ENCODE assay signal across 9 mouse cellular contexts in genomic region chr1:62951067-62951809, GRCm38 (mm10).
DNase-seq lines count a peak whose midpoint lies in the region; ATAC-seq and TF ChIP-seq lines count a peak whose summit lies in the region.
"Had no signal": no experiment of that assay in that cellular context is flagged by ENCODE, and none has a peak within 500 bp of the region (broad histone marks: within the 10 kb centered on the region; RNA-seq: fewer than 3 reads in every experiment).

No protein-coding gene starts in this region.

- no peaks in the 10 kb centered on the region for H3K36me3 ChIP-seq in intestine, embryonic 14.5 days (ENCODE audit: control insufficient read depth, insufficient read depth, low read length)
- H3K36me3 ChIP-seq in intestine, postnatal 0 days (ENCODE audit: control insufficient read depth, insufficient read depth) = no peaks in the 10 kb centered on the region
- H3K36me3 ChIP-seq: embryonic facial prominence, embryonic 13.5 days had no signal

- no peak overlapping the region for H3K4me3 ChIP-seq in intestine, embryonic 14.5 days (ENCODE audit: low read depth, low read length)
- no peak overlapping the region for H3K4me3 ChIP-seq in intestine, postnatal 0 days (ENCODE audit: low read depth, low read length)
- H3K4me3 ChIP-seq: embryonic facial prominence, embryonic 13.5 days had no signal

- 43% methylated on average over 7 of the region's 7 CpGs for WGBS in intestine, embryonic 14.5 days
- WGBS in intestine, postnatal 0 days = 53% methylated on average over 7 of the region's 7 CpGs

- no peak for TF ChIP-seq POLR2A in brain, embryonic 14.5 days (IDR thresholded peaks at IDR 0.05; ENCODE audit: borderline replicate concordance, extremely low read depth, insufficient read depth, insufficient read length, poor library complexity, severe bottlenecking)

- no peak overlapping the region for H3K4me2 ChIP-seq in intestine, embryonic 14.5 days (ENCODE audit: low read length)
- H3K4me2 ChIP-seq in intestine, postnatal 0 days (replicated peaks; ENCODE audit: low read depth) = no peak overlapping the region
- H3K4me2 ChIP-seq: embryonic facial prominence, embryonic 13.5 days had no signal

- H3K4me1 ChIP-seq in intestine, embryonic 14.5 days (replicated peaks; ENCODE audit: control insufficient read depth, insufficient read depth, low read length) = peaks cover 6% of the 10 kb centered on the region; the same call in 1 of the 2 replicates
- H3K4me1 ChIP-seq in intestine, postnatal 0 days (replicated peaks; ENCODE audit: control insufficient read depth, insufficient read depth, low read length) = no peaks in the 10 kb centered on the region

- no peaks in the 10 kb centered on the region for H3K9me3 ChIP-seq in intestine, embryonic 14.5 days (ENCODE audit: control insufficient read depth, low read length)
- no peaks in the 10 kb centered on the region for H3K9me3 ChIP-seq in intestine, postnatal 0 days (ENCODE audit: control insufficient read depth)
- H3K9me3 ChIP-seq: embryonic facial prominence, embryonic 13.5 days had no signal

- peak; percentile 70 for DNase-seq in intestine, embryonic 14.5 days (ENCODE audit: low spot score)
- DNase-seq in brain, embryonic 14.5 days (ENCODE audit: low read depth) = peak; percentile 77
- DNase-seq in gonadal fat pad, adult 2 months (ENCODE audit: low read depth) = peak; percentile 90
- peak; percentile 37 to 74 for DNase-seq in kidney, postnatal 36 days
- no peak for DNase-seq in right cerebral cortex, adult 2 months (ENCODE audit: low spot score in 2 of 2)
- no peak for DNase-seq in spleen, postnatal 14 days (ENCODE audit: low spot score in 2 of 2)
- no peak for DNase-seq in layer of hippocampus, postnatal 14 days (ENCODE audit: low spot score in 2 of 2)

- H3K9ac ChIP-seq in intestine, embryonic 14.5 days (ENCODE audit: low read length) = no peak overlapping the region
- no peak overlapping the region for H3K9ac ChIP-seq in intestine, postnatal 0 days (ENCODE audit: low read depth, low read length)
- H3K9ac ChIP-seq: embryonic facial prominence, embryonic 13.5 days had no signal

- no peak for TF ChIP-seq CTCF in intestine, postnatal 0 days (IDR thresholded peaks at IDR 0.05; ENCODE audit: low read depth)
- no peak for TF ChIP-seq CTCF in brain, embryonic 14.5 days (IDR thresholded peaks at IDR 0.05; ENCODE audit: borderline replicate concordance, extremely low read depth, insufficient read depth, insufficient read length)

- H3K27ac ChIP-seq in intestine, embryonic 14.5 days (ENCODE audit: low read depth) = peak overlapping the region; percentile 11; the same call in 1 of the 2 replicates
- no peak overlapping the region for H3K27ac ChIP-seq in intestine, postnatal 0 days (ENCODE audit: low read depth, low read length)
- H3K27ac ChIP-seq: embryonic facial prominence, embryonic 13.5 days had no signal

- H3K27me3 ChIP-seq in intestine, embryonic 14.5 days (replicated peaks; ENCODE audit: control insufficient read depth, insufficient read depth, low read length) = no peaks in the 10 kb centered on the region
- H3K27me3 ChIP-seq in intestine, postnatal 0 days (replicated peaks; ENCODE audit: control insufficient read depth, insufficient read depth, low read length) = no peaks in the 10 kb centered on the region
- H3K27me3 ChIP-seq: embryonic facial prominence, embryonic 13.5 days had no signal

- ATAC-seq in intestine, embryonic 14.5 days (replicated peaks; ENCODE audit: low FRiP score, low TSS enrichment, low read depth) = no peak
- no peak for ATAC-seq in intestine, postnatal 0 days

Comparison
In these comparisons a context has a peak if more than half of its experiments do, and no peak if none do; other contexts are left out.
1. DNase-seq: peak in intestine, embryonic 14.5 days (single experiment), brain, embryonic 14.5 days (single experiment), gonadal fat pad, adult 2 months (single experiment) and kidney, postnatal 36 days (2 of 2); none in right cerebral cortex, adult 2 months (0 of 2), spleen, postnatal 14 days (0 of 2) and layer of hippocampus, postnatal 14 days (0 of 2).